Mouse (Mus musculus) gastrocnemius, postnatal 25 days (tissue): ENCODE results near the gene R3hdm1. TPM values are rescaled to one million over a fixed set of nuclear protein-coding genes. Genes with fewer than 3 reads are reported as not detected.

ENCODE experiments used
- DNase-seq: peaks from one replicate; pipeline ENCODE4 v3.0.0; 2022
- long read RNA-seq, 2 experiments: library from polyadenylated mRNA; stranded (forward); transcript quantifications; one replicate each; pipeline ENCODE4 v2.0.0; 2021
- total RNA-seq, 2 experiments: library from RNA; stranded (reverse); gene quantifications; 1 replicate in 1 of 2; 2 replicates in 1 of 2; pipeline ENCODE4 v1.2.3; 2021

The R3hdm1 gene
- total RNA-seq, result 10 to 100 TPM; 49.3 to 56.3 TPM
- long read RNA-seq, experiment 1, full-length matches to known transcripts, result 2 of 22 reads
- long read RNA-seq, experiment 1, partial matches to known transcripts, result 16 of 22 reads
- long read RNA-seq, experiment 1, other reads (novel, unspliced or antisense), result 4 of 22 reads
- long read RNA-seq, experiment 2, full-length matches to known transcripts, result 7 of 29 reads
- long read RNA-seq, experiment 2, partial matches to known transcripts, result 9 of 29 reads
- long read RNA-seq, experiment 2, other reads (novel, unspliced or antisense), result 13 of 29 reads

DNA sequence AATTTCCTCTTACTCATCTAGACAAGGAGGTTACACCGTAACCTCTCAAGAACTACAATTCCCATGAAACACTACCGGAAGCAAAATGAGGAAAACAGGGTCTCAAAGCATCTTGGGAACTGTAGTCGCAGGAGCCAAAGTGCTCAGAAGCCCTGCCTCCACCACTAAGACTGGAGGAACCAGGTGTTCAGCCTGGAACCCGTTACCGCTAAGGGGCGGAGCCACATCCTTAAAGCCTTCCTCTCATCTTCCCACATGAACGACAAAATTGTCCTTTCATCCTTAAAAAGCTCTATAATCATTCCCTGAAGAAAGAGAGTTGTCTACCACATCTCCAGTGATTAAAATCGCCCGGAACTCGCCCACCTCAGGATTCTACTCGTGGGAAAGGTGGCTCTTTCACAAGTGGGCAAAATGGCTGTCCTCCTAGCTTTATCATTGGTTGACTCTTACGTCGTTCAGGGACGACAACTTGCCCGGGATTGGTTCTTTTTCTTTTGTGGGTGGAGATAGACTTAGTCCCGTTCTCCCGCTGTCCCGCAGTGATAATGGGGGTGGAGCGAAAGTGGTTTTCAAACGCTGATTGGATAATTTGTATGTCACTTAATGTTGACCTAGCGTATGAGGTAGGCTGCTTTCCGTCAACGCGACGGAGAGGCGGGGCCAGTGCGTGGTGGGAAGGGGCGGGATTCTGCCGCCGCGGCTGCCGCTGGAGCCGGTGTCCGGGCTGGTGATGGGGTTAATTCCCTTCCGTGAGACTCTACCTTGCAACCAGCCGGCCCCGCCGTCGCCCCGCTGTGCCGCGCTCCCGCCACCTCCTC lies at the start of gene R3hdm1, which contains the start of gene Zranb3:
Gene R3hdm1 (plus strand): TSS at position 661 of the 821 bp plus-strand sequence.
Gene Zranb3 (minus strand): TSS at position 407 of the 821 bp plus-strand sequence.
- DNase-seq, result peak; percentile 95

DNA sequence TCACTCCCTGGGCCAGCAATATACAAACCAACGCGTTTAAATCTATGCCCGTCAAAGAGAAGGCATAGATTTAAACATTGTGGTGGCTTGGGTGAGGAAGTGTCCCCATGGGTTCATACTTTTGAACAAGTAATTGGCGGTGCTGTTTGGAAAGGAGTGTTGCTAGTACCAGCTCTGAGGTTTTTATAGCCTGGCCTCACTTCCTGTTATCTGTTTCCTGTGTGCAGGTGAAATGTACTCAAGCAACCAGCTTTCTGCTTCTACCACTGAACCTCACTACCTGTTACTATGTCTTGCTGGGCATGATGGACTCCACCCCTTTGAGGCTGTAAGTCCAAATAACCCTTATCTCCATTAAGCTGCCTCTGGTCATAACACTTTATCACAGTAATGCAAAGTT lies 45.8 kb upstream of the R3hdm1 start:
- DNase-seq, result no peak

DNA sequence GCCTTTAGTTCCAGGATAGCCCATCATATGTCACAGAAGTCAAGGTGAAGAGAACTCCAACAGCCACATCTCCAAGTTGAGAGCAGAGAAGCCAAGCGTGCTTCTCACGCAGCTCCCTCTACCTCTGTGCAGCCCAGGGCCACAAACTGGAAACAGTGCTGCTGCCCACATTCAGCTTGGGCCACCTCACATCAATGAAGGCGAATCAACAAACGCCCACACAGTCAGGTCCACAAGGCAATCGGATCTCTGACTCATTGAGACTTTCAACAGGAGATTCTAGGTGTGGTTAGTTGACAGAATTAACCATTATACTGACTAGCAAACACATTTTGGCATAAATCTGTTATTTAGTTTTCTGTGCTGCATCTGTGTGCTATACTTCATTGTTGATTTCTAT lies 44.5 kb upstream of the R3hdm1 start:
- no peak for DNase-seq

DNA sequence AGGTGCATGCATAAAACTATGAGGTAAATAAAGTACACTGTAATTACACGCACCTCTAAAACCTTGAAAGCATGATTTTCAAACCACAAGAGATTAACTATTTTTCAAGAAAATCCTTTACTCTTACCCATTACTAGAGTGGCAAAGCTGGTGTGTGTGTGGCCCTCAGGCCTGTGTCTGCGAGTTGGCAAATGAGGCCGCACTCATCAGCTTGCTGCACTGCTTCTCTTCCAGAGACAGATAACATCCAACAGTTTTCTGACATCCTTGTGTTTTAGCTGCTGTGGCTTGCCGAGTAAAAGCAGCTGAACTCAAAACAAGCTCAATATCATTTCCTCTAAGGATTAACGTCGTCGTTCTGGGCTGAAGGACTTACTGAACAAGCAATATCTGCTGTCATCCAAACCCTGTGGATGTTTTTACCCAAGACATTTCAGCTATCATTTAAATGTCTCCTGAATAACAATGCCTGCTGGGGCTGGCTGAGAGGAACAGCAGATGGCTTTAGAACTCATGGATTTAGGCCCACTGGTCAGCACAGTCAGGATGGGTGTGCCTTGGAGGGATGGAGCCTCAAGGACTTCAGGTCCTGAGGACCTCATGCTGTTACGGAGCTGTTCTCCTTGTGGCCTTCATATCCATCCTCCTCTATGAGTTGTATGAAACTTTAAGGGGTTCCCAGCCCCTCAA lies 42.3 kb upstream of the R3hdm1 start:
- no peak for DNase-seq

DNA sequence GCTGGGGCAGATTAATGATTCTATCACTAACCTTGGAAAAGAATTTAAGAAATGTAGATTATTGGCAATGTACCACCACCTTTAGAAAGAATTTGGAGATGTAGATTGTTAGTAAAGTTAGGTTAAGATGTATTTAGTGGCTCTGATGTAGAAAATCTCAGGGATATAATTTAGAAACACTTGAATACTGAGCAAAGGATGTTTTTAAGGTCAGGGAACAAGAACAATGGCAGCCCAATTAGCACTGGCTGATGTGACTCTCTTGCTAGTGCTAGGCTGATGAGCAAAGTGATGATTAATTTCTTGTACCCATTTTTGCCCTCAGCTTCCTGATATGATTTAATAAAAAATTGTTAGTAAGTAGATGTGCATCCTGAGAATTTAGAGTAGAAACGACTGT lies 41.7 kb upstream of the R3hdm1 start:
- DNase-seq, result no peak

DNA sequence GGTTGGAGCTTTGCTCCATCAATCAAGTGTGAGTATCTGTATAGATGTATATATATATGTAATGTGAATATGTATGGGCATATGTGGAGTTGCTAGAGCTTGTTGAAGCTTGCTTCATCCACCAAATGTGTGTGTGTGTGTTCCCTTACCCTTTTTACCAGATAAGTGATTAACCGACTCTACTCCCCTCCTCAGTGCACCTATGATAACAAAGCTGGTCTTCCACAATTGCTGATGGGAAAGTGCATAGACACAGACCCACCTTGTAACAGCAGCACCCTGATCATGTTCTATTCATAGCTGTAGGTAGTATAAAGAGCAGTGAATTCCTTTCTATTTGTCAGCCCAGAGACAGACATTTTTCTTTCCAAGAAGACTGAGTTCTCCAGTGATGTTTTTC lies 40.9 kb upstream of the R3hdm1 start:
- DNase-seq, result no peak

DNA sequence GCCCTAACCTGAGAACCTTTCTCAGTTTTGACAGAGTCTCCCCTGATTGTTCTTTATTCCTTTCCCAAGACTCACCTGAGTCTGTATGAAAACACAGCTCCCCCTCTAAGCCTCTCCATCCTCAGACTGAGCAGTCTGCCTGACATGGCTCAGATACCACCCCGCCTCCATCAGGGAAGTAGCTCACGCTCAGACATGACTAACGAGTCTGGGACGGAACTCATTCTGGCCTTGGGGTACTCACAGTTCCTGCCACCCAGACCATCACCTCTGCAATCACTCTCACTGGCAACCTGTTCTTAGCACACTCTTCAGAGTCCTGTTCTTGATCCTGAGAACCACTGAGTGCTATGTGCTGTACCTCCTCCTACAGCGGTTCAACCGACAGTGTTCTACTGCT lies 38.4 kb upstream of the R3hdm1 start:
- no peak for DNase-seq

DNA sequence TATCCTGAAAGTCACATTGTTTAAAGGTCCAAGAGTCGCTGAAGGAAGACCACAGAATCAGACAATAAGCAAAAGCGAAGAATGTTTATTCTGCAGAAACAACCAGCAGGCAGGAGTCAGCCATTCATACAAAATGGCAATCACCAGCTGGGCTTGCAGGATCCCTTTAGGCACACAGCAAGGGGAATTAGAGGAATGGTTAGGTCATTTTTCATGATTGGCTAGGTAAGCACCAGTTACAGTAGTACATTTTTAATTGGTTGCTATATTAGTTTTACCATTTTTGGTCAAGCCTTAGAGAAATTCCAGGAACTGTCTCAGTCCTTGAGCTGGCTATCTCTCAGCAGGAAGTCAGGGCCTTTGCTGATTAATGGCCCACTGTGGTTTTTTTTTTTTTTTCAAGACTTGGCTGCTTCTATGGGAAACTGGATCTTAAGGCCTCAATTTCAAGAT lies 34.1 kb upstream of the R3hdm1 start:
- DNase-seq, result no peak

DNA sequence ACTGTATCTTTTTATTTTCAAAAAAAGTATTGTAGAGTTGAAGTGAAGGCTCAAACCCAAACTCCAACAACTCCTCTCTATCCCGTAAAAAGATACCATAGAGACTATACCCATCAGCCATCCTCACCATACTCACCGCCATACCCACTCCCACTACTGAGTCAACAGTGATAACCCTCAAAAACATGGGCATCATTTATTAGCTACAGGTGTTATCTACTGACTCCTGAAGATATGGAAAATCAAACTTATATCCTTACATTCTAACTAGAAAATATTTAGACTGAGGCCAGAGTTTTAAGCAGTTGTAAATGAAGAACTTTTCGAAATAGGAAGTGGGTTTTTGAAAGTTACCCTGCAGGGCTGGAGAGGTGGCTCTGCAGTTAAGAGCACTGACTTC lies 33.1 kb upstream of the R3hdm1 start:
- no peak for DNase-seq

DNA sequence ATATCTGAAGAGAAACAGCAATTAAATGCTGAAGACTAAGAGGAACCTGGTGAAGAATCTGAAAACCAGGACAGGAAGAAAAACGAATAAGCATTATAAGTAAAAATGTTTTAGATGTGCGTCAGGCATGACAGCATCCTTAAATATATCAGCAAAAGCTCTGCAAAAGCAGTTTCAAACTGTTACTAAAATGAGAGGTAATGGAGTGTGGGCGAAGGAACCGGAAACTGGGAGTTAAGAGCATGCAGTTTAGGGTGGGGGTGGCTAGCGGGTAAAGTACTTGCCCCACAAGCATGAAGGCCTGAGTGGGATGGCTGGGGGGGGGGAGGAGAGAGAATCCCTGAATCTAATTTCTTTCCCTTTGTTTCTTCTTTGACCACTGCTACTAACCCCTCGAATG lies 30.1 kb upstream of the R3hdm1 start:
- no peak for DNase-seq

DNA sequence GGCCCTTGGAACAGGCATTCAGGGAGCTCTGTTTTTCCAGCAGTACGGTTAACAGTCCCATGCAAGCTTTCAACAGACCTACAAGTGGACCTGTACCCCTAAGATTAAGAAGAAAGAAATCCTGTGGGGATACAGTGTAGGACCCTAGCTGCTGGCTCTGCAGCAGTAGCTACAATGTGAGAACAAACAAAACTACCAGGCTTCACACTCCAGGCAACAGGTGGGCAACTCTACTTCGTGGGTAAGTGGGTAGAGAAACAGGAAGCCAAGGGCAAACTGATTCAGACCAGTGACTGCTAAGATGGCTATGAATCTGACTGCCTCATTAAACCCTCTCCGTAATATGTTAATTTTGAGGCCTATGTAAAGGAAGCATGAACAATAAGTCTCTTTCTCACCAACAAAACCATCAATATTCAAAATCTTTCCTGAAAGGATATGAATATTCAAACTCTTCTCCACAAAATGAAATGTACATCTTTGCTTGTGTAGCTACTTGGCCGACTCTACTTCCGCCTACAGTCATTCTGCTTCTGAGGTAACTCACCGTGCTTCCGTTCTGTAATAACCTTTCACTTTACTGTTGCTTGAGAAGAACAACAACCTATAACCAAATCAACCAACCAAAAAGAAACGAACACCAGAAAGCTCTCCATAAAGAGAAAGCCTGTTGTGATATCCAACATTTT lies 26.2 kb upstream of the R3hdm1 start:
- DNase-seq, result no peak

DNA sequence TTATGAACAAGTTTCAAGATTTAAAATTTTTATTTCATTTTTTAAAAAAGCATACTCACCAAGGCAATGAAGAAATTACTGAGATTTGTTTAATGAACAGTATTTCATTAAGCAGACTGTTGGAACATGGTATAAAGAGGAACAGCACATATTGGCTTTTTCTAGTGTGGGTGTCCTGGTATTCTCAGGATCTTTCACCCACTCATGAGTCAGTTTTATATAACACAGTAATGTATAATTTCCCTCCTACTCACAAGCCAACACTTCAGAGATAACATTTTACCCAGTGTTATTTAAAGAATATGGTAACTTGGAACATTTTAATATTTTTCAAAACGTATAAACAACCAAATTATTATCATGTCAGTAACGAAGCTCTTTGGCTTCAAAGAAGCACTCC lies 25.3 kb upstream of the R3hdm1 start:
- DNase-seq, result no peak

DNA sequence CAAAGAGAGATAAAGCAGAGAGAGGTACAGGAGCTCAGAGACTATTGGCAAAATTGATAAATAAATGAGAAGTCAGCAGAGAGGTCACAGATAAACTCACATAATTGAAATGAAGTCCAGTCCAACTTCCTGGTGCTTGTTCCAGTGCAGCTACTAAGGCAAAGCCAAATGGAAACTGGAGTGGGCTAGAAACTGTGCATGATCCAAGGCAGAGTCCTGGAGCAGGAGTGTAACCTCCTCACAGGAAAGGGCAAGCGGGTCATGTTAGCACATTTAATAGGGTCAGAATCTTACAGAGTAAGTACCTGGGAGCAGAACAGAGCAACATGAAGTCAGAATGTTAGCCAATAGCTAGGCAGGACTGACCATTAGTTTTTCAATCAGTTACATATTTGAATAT lies 24.5 kb upstream of the R3hdm1 start:
- DNase-seq, result peak; percentile 37

DNA sequence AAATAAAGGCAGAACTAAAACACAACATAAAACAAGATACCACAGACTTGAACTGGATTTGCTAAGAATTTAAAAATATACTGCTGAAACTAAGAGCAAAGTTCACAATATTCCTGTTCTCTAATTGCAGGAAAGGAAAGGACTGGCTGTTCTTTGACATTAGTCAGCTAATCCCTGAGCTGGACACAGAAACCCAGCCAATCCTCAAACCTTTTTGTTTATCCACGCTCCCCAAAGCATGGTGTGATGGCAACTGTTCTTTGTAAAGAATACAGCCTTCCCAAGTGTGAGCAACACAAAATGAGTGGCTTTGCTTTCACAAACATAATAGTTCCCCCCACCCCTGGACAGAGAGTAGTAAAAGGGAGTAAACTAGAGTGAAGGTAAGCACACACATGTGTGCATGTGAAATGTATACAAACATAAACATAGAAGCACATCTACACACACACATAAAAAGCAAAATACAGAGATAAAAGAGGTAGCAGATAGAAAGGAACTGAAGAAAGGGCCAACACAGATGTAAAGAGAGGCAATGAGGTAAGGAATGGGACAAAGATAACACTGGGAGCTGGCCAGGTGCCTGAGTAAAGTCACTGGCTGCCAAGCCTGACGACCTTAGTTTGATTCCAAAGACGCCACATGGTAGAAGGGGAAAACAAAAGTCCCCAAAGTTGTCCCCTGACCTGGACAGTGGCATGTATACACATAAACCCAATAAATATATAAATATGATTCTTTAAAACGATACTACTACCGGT lies 22.0 kb upstream of the R3hdm1 start:
- no peak for DNase-seq

DNA sequence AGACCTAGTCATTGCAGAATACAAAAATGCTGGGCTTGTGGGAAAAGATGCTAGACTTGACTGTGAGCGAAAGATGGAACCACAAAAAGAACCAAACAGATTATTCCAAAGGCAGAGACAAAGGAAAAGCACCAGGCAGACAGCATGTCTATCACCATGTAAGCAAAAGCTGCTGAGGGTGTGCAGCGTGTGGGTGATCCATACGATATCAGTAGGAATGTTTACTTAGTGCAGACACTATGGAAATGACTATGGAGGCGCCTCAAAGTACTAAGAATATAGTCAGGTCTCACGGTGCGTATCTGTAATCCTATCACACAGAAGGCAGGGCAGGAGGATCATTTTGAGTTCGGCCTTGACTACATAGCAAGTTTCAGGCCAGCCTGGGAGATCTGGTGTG lies 21.2 kb upstream of the R3hdm1 start:
- DNase-seq, result no peak

DNA sequence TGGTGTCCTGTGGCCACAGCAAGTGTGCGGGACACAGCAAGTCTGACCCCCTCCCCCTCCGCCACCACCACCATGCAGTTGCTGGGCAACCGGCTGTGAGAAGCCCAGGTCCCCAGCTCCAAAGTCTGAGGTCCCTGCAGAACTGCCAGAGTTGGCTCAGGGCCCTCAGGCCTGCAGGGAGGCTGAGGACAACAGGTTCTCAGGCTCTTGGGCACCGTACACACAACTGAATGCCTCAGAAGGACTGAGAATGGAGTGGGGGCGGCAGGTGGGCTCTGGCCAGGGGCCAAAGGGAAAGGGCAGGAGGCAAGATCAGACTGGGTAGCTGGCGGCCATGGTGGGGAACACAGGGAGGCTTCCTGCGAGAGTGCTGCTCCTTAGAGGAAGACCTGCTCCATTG lies 20.3 kb upstream of the R3hdm1 start:
- no peak for DNase-seq

DNA sequence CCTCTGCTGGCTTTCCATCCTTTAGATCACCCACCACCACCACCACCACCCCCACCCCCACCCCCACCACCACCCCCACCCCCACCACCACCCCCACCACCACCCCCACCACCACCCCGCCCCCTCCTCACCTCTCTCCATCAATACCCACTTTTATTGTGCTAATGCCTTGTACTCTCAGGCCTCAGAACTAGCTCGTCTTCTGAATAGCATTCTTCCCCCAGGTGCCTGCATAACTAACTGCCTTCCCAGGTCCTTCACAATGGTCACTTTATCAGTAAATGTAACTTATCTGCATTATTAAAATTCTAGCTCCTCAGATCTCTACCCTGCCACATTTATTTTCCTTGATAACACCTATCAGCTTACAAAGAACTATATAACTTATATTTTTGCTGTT lies 8.4 kb upstream of the R3hdm1 start:
- DNase-seq, result no peak

DNA sequence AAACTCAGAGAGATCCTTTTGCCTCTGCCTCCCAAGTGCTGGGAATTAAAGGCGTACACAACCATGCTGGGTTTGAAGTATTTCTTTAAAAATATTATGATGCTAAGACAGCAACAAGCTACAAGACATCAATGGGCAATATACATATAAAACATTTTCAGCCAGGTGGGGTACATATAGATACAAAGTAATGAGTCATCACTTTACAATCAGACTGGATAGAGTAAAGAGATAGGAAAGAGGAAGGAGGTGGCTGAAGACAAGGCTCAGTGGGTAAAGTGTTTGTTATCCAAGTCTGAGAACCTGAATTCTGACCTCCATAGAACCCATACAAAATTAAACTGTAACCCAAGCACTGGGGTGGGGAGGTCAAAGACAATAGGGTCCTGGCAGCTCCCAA lies 4.8 kb upstream of the R3hdm1 start:
- DNase-seq, result no peak

DNA sequence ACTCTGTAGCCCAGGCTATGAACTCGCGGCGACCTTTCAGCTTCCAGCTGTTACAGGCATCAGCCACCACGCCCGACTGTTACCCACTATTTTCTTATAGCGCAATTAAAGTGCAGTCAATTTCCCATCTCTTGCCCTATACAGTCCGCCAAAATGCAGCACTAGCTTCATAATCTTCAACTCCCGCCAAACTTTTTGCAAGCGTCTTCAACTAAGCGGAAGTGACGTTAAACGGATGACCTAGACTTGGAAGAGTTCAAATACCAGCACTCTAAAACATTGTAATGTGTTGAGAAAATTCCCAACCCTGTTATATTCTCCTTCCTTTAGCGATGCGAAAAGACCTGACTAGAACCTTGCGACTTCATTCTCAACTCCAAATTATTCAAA lies 855 bp upstream of the R3hdm1 start:
- DNase-seq, result peak; percentile 31

DNA sequence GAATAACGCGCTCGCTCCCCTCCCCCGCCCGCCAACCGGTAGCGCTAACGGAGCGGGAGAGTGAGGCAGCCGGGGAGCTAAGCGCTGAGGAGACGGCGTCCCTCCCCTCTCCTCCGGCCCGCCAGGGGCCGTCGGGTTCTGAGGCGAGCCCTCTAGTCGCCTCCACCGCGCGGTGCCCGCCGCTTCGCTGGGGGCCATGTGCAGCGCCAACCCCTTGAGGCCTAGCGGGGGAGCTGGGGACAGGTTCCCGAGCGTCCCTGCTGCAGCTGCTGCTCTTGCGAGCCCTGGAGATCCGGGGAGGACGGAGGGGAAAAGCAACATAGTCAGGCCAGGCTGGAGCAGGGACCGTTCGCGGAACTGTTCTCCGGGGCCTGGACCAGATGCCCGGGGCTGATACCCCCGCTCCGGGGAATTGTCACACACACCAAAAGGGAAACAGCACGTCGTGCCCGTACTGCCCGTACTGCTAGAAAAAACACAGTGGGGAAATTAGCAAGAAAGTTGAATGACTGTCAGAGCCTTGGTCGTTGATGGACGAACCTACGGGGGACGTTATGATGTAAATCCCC lies 503 bp downstream of the R3hdm1 start:
- DNase-seq, result no peak

DNA sequence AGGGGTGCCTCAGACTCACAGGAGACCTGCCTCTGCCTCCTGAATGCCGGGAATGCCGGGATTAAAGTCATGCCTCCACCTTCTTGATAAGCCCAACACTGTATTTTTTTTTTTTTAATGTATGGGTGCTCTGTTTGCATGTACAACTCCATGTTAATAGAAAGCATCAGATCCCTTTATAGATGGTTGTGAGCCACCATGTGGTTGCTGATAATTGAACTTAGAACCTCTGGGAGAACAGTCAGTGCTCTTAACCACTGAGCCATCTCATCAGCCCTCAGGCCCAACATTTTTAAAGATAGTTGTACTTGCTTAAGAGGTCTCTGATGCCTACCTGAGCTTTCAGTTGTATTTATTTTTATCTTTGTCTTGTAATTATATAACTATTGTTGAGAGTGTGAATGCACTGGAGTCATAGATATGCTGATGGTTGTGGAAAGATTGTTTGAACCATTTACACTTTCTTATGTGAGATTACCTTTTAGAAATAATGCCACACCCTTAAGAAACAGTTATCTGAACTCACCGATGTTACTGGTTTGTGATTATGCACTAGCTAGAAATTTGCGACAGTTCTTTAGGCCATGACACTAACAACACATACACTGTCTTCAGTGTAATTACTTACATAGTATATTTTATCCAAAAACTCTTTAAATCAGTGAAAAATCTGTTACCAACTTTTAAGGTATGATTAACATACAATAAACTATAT lies 18.0 kb downstream of the R3hdm1 start:
- DNase-seq, result no peak
